Mouse (Mus musculus) embryo, embryonic 10 days (tissue): ENCODE measurements around the gene Ang.
"Not testable (repeated sequence)": the region's sequence is repeated elsewhere in the genome, so short reads cannot be mapped to it uniquely, and the experiment has no call there.

ENCODE experiments used
- DNase-seq: peaks from one replicate; pipeline ENCODE4 v3.0.0-alpha.2; 2015; ENCODE audit warnings: low spot score

The Ang gene

GRCm38 (mm10) chr14:51088970-51089673 lies 1.8 kb upstream of the Ang start:
- DNase-seq = peak; percentile 97

- DNase-seq = no peak
Measured at GRCm38 (mm10) chr14:51089674-51090076, 1.3 kb upstream of the Ang start.

- peak; percentile 94 for DNase-seq
Measured at GRCm38 (mm10) chr14:51090077-51090781, 721 bp upstream of the Ang start.

GRCm38 (mm10) chr14:51092073-51092620 lies 1.2 kb downstream of the Ang start:
- DNase-seq = no peak

GRCm38 (mm10) chr14:51093496-51093895 lies 2.5 kb downstream of the Ang start:
- DNase-seq = no peak

GRCm38 (mm10) chr14:51094096-51094875 lies 3.3 kb downstream of the Ang start:
- no peak for DNase-seq

- no peak for DNase-seq
Measured at GRCm38 (mm10) chr14:51094921-51095320, 4.0 kb downstream of the Ang start.

GRCm38 (mm10) chr14:51095736-51096524 lies 5.0 kb downstream of the Ang start:
- DNase-seq = no peak

GRCm38 (mm10) chr14:51098300-51098699 lies 7.3 kb downstream of the Ang start:
- not testable (repeated sequence) for DNase-seq

- no peak for DNase-seq
Measured at GRCm38 (mm10) chr14:51098921-51099320, 8.0 kb downstream of the Ang start.

- DNase-seq = no peak
Measured at GRCm38 (mm10) chr14:51101284-51101683, 10.3 kb downstream of the Ang start.

- peak; percentile 79 for DNase-seq
Measured at GRCm38 (mm10) chr14:51103217-51103616, 12.3 kb downstream of the Ang start.

- DNase-seq = no peak
Measured at GRCm38 (mm10) chr14:51104366-51104765, 13.4 kb downstream of the Ang start.

GRCm38 (mm10) chr14:51106449-51106967 lies 15.6 kb downstream of the Ang start:
- DNase-seq = no peak

GRCm38 (mm10) chr14:51111966-51112365 lies 21.0 kb downstream of the Ang start:
- DNase-seq = no peak

- DNase-seq = no peak
Measured at GRCm38 (mm10) chr14:51113476-51113875, 22.5 kb downstream of the Ang start.

GRCm38 (mm10) chr14:51113916-51114560 lies 23.1 kb downstream of the Ang start, which contains the start of gene Eddm3b:
TSS of gene Eddm3b (plus strand) at chr14:51114426.
- no peak for DNase-seq

GRCm38 (mm10) chr14:51125684-51126083 lies 34.7 kb downstream of the Ang start:
- DNase-seq = no peak

- no peak for DNase-seq
Measured at GRCm38 (mm10) chr14:51127648-51128258, 36.8 kb downstream of the Ang start.
